Mouse (Mus musculus): ENCODE data around the gene Adh1.
A peak's percentile ranks its signal among the peaks of the same experiment; 100 is the strongest.

Gene Adh1

GRCm38 (mm10) chr3:138291529-138292117 is 30.8 kb downstream of the Adh1 start:
- no peak for DNase-seq

- no peak for DNase-seq
These were observed 32.6 kb downstream of the Adh1 start for GRCm38 (mm10) chr3:138293298-138293895.

- no peak for DNase-seq
These were observed 39.3 kb downstream of the Adh1 start for GRCm38 (mm10) chr3:138300130-138300529.

GRCm38 (mm10) chr3:138302676-138303075 is 41.9 kb downstream of the Adh1 start:
- no peak for DNase-seq

GRCm38 (mm10) chr3:138303771-138304488 is 43.1 kb downstream of the Adh1 start:
- no peak for DNase-seq

DNA sequence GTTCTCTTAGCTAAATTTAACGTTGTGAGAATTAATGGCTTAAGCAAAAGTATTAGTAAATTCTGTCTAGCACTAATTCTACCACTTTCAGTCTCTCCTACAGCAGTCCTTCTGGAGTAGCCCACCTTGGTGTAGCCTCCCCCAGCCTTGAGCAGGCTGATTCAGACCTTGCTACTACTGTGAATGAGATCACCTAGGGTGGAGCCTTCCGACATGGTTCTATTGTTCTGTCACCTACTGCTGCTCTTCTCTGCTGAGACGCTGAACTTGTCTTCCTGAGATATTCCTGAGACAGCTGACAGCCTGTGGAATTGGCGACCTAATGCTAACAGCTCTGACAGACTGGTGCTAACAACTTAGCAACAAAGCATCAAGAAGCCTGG is 43.7 kb downstream of the Adh1 start:
- DNase-seq: no peak

DNA sequence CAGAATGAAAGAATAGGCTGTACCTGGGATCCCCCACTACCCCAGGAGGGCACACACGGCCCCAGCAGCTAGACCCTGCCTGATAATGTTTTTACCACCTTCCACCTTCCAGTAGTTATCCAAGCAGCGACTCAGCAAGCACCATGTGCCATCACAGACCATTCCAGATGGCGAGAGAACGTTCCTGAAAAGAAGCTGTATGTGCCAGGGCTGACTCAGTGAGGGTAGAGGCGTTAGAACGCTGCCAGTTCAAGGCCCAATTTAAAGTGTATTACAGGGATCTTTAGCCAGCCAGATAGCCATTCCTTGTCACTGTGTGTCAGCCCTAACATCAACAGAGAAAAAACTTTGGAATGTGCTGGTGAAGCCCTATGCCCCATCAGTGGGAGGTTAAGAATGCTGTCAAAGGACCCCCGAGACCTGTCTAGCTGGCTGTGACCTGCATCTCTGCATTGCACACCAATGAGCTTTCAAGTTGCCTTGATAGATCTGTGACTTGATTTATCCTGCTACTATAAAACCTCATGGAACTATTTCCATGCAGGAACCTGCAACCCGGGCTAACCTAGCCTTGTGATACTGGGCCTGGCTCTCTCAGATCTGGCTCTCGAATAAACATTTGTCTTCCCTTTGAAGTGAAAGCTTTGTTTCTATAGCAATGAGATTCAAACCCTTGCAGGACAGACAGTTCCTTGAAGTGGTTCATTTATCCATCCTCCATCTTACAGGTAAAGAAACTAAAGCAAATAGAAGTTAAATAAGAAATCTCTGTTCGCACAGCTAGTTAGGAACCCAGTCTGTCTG is 44.9 kb downstream of the Adh1 start:
- peak; percentile 28 for DNase-seq

DNA sequence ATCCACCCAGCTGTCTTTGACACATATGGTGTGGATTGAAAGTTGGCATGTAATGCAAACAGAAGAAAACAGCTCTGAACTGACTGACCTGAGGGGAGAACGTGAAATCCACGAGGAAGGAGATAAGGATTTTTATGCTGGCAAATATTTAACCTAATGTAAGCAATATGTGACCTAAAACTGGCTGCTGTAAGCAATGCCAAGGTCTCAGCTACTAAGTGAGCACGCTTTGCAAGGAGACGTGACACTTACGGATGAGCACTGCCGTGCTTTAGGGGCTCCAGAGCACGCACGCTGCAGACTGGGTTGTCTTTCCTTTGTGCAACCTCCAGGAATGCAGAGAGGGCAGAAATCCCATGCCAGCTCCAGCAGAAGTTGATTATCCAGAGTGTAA is 45.5 kb downstream of the Adh1 start:
- no peak for DNase-seq

- no peak for DNase-seq
These were observed 49.1 kb downstream of the Adh1 start for GRCm38 (mm10) chr3:138309910-138310309.

DNA sequence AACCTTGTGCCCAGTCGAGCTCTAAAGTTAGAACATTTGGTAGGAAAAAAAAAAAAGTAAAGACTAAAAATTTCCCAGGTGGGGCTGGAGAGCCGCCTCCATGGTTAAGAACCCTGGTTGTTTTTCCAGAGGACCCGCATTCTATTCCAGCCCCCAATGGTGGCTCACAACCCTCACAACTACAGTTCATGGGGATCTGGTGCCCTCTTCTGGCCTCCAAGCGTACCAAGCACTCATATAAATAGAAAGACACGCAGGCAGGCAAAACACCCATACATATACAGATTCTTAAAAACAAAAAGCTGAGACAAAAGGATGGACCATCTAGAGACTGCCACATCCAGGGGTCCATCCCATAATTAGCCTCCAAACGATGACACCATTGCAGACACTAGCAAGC is 50.2 kb downstream of the Adh1 start:
- DNase-seq: no peak

GRCm38 (mm10) chr3:138312965-138313364 is 52.2 kb downstream of the Adh1 start, which contains the start of gene Adh6a:
Adh6a (plus strand) TSS chr3:138313286.
- no peak for DNase-seq

DNA sequence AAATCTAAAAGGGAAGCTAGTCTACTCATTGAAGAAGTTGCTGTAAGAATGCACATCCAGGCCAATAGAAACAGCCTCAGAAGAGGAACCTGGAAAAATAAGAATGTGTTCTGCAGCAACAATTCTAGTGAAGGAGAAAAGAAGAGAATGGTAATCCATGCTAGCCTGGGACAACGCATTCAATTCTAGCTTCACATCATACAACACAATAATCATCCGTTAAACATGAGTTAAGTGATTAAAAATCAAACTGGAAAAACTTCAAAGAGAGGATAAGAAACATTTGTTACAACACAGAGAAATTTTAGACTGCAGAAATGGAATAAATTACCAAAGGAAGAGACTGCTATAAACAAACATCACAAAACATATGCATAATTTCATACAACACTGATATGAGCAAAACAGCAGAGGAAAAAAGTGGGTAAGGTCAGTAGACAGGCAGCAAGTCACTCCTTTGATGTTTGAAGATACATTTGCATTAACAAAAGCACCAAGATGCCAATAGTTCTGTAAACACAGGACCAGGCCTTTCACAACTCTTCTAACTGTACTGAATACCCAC is 56.2 kb downstream of the Adh1 start:
- no peak for DNase-seq

DNA sequence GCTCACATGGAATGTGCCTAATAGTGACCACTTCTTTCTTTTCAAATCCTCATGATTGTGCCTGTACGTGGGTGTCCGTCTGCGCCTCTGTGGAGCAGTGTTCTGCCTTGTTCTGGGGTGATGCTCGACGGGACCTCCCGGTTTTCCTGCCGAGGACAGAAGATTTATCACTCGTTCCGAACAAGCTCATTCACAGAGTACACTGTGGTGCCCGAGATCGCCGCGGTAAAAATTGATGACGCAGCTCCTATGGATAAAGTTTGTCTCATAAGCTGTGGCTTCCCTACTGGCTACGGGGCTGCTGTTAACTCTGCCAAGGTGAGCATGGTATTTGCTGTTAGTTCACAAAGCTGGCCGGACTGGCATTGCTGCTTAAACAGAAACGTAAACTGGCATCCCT is 64.2 kb downstream of the Adh1 start:
- DNase-seq: no peak

- no peak for DNase-seq
These were observed 64.7 kb downstream of the Adh1 start for GRCm38 (mm10) chr3:138325466-138325865.

GRCm38 (mm10) chr3:138333910-138334309 is 73.1 kb downstream of the Adh1 start:
- DNase-seq: no peak

GRCm38 (mm10) chr3:138334320-138334719 is 73.5 kb downstream of the Adh1 start:
- no peak for DNase-seq

DNA sequence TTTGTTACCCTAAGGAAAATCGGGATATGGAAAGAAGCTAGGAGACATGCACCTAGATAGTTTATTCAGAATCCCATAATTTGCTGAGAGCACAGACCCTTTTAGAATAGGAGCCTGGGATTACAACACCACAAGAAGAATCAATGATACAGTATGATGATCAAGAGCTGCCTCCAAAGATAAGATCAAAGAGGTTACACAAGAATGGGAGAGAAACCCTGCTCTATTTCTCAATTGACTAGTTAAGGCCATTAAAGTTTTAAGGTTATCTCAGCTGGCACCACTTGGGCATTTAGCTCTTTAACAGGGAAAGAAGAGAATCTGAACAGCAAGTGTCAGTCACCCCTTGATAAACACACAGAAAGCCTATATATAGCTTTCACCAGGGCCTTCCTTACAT is 74.8 kb downstream of the Adh1 start:
- no peak for DNase-seq

GRCm38 (mm10) chr3:138336104-138336754 is 75.4 kb downstream of the Adh1 start:
- DNase-seq: no peak

Measured in layer of hippocampus, adult 9-11 months (tissue).